Mouse (Mus musculus): Measurements from ENCODE around the gene Spef1.
A peak's percentile ranks its signal among the peaks of the same experiment; 100 is the strongest.
"Not testable (repeated sequence)": the region's sequence is repeated elsewhere in the genome, so short reads cannot be mapped to it uniquely, and the experiment has no call there.

The Spef1 gene

DNA sequence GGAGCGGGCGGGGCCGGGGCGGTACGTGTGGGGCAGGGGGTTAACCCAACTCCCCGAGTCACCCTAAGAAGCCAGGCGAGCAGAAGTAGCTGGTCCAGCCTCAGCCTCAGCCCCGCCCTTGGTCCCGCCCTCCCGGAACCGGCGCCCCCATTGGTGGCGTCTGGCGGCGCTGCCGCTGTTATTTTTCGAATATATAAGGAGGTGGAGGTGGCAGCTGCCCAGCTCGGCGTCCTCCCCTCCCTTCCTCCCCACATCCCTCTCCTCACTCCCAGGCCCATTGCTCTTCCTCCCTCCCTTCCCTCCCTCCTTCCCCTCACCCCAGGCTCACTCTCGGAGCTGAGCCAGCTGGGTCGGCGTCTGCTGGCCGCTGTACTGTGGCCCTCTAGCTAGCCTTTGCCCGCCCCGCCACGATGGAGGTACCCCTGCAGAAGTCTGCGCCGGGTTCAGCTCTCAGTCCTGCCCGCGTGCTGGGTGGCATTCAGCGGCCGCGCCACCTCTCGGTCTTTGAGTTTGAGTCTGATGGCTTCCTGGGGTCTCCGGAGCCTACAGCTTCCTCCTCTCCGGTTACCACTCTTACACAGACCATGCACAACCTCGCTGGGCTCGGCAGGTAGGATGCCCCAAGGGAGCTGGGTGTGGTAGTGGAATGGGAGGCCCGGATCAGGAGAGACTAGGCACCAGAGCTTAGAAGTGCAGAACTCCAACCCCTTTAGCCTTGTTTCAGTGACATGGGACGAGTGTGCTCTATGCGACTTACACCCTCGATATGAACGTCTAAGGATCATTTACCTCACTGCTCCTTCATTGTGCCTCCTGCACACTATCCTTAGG lies at the start of gene Spef1, which contains the start of gene Cdc25b:
Gene Spef1, minus strand, starts transcription at position 512 of the 831 bp plus-strand sequence.
Gene Cdc25b, plus strand, starts transcription at position 179 of the 831 bp plus-strand sequence.
- peak; percentile 82 to 87 for DNase-seq

DNA sequence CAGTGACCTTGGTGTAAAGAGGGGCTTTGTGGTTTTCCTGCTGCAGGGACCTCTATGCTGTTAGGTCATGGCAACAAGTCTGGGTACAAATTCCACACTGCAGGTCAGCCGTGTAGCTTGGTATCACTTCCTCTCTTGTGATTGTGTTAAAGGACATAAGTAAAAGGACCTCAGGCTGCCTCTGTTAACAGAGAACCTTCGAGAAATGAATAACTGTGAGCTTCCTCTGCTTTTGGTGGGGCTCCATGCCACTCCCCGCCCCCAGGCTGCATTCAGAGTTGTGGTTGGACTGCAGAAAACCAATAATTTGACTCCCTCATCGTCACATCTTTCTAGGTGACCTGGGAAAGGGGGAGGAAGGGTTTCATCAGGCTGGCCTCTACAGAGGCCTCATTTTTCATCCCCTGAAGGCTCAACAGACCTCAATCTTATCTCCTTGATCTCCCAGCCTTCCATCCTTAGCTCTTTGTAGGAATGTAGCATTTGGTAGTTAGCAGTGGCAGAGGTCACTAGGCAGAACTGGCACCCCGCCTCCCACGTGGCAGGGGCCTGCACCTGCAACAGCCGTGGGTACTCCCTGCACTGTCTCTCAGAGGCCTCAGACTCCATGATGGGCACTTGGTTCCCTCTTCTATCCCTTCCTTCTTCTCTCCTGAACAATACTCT lies 48.0 kb upstream of the Spef1 start:
- no peak for DNase-seq

DNA sequence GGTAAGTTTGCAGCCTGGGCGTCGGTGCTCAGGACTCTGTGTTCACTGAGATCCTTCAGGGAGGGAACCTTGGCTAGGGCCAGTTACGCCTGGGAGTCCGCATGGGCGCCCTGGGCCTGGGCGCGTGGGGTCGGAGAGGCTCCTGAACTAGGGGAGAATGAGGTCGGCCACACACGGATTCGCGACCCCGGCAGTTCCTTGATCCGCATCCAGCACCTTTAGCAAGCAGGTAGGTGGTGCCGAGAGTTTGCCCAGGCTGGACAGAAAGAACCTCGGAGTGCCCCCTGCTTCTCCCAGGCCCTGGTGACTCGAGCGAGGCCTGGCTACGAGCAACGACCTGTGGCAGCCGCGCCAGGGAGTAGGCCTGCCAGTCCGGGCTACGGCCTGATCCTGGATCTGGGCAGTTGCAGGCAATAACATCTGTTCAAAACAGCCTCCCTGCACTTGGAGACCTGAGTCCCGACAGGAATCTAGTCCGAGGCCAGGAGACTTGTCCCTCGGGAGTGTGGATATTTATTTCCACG lies 47.1 kb upstream of the Spef1 start:
- no peak for DNase-seq

DNA sequence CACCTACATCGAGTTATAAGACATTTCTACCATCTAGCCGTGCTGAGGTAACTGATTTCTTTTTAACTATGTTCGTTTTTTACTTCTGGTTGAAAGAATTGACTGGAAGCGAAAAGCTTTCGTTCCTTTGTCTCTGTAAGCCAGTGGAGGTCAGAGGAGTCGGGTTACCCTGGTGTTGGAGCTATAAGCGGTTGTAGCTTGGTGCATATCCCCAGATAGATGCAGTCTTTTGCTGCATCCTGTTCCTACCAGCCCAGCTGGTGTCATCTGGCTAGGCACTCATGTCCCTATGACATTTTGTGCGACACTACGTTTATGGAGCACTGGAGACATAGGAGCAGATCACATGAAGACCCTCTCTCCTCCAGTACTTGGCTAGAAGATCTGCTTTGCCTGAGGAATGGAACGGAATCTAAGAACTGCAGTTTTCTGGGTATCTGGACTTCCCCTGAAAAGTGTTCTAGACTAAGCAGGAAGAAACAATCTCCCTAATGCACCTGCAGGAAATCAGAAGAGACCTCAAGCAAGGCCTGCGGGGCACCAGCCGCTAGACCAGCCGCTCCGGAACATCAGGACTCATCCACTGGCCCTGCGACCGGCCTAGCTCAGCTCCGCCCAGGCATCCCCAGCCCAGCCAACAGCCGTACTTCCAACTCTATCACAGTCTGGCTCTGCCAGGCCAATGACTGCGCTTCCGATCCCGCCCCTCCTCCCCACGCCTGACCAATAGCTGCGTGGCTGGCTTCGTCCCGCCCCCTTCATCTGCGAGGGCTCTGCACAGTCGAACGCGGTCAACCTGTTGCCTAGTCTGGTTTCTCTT lies 46.4 kb upstream of the Spef1 start, which contains the start of gene Mavs:
Gene Mavs, plus strand, starts transcription at position 757 of the 820 bp plus-strand sequence.
- peak; percentile 92 to 97 for DNase-seq

DNA sequence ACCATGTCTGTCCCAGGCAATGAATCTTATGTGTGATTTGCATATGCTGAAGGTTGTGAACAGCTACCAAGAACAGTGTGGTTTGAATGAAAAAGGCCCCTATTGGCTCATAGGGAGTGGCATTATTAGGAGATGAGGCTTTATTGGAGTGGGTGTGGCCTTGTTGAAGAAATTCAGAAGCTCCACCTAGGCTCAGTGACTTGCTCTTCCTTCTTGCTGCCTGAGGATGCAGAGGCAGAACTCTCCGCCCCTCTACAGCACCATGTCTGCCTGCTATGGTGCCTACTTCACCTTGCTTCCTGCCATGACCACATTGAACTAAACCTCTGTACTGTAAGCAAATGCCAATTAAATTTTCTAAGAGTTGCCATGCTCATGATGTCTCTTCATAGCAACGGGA lies 45.5 kb upstream of the Spef1 start:
- DNase-seq = no peak

DNA sequence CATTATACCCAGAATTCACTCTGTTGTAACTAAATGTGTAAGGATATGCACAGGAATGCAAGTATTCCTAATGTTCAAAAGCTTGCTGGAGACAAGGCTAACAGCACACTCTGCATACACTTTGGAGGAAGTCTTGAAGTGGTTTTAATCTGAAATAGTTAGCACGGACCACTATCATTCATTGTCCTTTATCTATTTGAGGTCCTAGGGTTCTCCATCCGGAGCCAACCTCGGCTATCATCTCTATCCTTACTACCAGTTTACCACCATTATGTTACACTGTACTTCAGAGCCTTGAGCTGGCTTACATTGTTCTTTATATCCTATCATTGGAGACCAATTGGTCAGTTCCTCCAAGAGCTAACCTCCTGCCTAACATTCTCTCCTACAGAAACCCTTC lies 40.2 kb upstream of the Spef1 start:
- DNase-seq = no peak

DNA sequence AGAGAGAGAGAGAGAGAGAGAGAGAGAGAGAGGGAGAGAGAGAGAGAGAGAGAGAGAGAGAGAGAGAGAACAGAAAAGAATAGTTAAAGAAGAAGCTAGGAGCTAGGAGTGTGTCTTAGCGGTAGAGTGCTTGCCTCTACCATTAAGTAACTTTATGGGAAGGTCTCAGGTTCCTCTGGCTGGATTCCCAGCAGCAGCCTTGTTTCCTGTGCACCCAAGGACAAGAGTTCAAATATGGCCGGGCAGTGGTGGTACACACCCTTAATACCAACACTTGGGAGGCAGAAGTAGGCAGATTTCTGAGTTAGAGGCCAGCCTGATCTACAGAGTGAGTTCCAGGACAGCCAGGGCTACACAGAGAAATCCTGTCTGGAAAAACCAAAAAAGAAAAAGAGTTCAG lies 39.6 kb upstream of the Spef1 start:
- not testable (repeated sequence) for DNase-seq

DNA sequence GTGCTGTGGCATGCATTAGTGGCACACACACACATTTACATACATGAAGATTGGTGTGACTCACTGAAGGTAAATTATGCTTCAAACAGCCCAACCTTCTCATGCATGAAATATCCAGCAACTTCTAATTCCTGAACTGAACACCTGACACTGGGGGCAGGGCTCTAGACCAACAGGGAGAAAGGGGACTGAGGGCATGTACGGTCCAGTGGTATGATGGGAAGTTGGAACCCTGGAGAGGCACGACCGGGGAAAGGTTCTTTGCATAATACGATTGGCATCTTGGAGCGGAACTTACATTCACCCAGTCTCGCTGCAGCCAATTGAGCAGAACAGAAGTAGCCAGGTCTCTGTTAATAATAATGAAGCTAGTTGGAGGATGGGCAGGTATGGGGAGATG lies 38.1 kb upstream of the Spef1 start:
- DNase-seq = no peak

DNA sequence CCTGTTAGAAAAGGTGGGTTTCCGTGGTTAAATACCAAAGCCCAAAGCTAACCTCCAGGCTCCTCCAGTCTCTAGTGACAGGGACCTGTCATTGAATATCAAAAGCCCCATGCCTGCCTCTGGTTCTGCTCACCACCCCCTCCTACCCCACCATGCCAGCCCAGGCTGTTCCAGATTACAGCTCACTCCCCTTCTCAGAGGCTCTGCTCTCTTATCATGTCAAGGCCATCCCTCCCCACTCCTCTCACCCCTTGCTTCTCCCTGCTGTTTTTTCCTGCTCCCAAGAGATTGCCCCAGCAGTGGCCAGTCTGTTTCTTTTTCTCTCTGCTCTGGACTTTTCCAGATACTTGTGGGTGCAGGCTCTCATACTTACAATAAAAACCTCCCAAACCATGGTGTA lies 36.5 kb upstream of the Spef1 start:
- DNase-seq = no peak

DNA sequence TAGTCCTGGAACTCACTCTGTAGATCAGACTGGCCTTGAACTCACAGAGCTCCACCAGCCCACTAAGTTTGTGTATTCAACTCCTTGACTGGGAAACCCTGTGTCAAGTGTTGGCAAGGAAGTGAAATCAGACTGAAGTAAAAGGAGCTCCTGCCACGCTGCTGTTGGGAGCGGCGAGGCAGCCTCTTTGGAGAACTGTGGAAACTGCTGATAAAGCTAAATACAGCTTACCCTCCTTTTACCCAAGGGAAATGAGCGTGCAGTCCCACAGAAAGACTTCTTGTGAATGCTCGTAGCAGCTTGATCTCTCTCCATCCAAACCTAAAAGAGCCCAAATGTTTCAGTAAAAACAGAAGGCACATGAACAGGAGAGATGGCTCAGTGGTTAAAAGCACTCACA lies 35.5 kb upstream of the Spef1 start:
- DNase-seq = no peak

DNA sequence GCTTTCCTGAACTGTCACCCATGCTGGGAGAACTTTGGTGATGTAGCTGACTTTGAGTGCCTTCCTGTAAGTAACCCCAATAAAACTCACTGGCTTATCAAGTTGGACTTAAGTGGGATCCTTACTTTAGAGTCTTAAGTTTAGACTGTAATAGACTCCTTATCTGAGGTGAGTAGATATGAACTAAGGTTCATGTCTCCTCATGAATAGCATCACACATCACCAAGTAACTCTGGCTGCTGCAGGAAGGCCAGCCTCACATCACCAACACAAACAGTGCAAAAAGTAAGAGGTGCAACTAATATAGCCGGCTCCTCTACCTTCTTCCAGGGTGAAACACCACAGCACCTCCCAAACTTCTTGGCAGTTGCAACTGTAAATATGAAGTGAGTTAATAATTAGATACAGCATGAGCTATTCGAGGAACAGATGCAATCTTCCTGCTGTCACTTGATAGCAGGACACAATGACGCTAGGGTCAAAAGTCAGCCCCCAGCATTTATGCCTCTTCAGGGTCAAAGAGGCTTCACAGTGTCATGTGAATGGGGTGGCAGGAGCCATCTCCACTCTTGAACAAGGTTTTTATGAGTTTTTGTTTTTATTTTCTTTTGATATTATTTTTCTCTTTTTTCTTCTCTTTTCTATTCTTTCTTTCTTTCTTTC lies 34.9 kb upstream of the Spef1 start:
- DNase-seq = no peak

DNA sequence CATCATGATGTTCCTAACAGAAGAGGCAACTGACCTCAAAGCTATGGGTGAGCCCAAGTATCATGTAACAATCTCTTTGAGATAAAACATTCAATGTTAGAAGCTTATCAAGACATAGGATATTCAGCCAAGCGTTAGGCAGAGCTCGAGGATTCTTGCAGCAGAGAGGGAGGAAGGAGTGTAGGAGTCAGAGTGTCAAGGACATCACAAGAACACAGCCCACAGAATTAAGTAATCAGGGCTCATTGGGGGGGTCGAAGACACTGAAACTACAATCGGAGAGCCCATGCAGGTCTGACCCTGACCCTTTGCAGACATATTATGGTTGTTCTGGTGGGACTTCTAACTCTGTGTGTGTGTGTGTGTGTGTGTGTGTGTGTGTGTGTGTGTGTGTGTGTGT lies 32.9 kb upstream of the Spef1 start:
- no peak for DNase-seq

DNA sequence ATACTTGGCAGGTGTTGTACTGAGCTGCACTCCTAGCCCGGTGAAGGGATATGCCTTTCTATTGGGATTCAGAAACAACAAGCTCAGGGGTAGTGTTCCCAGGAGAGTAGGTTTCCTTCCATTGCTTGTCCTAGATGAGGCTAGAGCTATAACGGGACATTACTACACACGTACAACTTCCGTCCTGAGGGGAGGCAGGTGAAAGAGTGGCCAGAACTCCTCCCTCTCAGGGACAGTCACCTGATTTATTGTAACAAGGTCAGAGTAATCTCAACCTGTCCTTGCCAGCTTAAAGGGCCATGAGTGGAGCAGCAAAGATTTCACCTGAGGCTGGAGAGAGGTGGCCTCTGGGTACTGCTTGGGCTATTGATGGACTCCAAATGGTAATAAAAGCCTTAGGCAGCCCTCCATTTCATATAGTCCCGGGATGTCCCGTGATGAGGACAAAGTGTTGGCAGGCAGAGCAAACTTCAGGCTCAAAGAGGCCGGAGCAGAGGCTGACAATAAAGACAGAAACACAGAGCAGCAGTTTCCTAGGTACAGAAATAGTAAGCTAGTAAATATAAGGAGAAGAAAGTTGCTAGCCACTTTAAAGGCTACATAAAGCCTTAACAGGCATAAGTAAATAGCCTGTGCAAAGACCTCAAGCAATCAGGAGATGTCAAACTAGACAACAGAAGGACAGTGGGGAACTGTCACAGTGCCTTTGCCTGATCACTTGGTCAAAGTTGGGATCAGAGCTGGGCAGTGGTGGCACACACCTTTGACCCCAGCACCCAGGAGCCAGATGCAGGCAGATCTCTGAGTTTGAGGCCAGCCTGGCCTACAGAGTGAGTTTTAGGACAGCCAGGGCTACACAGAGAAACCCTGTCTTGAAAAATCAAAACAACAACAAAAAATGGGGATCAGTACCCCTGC lies 29.1 kb upstream of the Spef1 start:
- DNase-seq = no peak

DNA sequence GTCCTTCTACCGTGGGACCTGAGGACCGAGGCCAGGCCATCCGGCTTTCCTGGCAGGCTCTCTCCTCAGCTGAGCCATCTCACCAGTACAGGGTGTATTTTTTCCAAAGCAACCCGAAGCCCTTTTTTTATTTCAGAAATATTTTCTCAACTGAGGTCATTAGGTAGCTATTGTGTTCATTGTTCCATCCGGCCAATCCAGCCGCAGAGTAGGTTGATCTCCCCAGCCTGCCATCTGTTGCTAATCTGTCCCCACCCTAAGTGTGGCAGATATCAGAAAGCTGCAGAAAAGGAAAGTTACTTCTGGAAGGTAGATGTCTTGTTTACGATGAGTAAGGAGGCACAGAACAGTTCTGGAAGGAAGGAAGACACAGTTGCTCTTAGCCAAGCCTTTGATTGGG lies 26.7 kb upstream of the Spef1 start:
- no peak for DNase-seq

DNA sequence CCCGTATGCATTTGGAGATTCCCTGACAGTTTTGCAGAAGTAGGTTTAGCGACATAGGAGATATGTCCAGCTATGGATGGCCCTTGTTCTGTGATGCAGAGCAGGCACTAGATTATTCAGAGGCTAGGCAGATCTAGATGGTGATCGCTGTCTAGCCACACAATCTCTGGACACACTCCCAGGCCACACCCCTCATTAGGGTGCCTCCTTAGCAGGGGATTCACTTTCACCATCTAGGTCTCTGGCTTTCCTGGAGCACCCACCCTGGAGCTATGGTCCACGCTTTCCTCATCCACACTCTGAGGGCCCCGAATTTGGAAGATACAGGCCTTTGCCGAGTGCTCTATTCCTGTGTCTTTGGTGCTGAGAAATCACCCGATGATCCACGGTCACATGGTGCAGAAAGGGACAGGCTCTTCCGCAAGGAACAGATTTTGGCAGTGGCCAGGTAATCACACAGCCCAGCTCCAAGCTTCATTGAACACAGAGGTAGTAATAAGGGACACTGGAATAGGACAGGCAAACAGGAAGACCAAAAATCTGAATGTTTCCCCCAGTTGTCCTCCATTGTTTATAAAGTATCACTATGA lies 24.0 kb upstream of the Spef1 start:
- DNase-seq = peak; percentile 47 to 49

DNA sequence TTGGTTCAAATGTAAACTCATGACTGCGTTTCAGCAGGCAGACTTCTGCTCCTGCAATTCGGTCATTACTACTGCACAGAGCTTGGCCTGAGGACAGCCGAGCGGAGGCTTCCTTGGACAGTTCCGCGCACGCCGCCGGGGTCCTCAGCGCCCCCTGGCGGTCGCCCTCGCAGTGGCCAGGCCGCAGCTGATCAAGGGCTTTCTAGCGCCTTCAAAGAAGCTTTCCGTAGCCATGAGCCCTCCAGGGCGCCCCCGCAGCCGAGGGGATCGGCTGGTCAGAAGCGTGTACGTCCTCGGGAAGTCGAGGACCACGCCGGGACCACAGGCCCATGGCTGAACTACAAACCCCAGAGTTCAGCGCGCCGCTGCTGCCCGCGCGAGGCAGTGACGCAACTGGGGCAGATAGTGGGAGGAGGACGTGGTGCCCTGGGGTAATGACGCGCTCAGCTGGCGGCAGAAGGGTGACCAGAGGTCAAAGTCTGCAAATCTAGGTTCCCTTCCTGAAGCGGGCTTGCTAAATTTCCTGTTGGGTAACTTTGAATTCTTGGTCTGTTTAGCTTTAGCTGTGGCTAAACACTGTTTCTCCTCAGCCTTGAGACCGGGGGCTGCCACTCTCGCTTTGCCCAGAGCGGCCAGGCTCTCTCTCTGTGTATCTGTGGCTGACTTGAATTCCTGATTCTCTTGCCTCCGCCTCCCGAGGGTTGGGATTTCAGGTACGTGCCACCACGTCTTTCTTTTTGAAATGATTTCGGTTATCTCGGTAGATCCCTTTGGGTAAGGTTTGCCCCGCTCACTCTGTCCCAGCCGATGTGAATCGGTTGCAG lies 23.1 kb upstream of the Spef1 start:
- DNase-seq = peak; percentile 96 to 97

DNA sequence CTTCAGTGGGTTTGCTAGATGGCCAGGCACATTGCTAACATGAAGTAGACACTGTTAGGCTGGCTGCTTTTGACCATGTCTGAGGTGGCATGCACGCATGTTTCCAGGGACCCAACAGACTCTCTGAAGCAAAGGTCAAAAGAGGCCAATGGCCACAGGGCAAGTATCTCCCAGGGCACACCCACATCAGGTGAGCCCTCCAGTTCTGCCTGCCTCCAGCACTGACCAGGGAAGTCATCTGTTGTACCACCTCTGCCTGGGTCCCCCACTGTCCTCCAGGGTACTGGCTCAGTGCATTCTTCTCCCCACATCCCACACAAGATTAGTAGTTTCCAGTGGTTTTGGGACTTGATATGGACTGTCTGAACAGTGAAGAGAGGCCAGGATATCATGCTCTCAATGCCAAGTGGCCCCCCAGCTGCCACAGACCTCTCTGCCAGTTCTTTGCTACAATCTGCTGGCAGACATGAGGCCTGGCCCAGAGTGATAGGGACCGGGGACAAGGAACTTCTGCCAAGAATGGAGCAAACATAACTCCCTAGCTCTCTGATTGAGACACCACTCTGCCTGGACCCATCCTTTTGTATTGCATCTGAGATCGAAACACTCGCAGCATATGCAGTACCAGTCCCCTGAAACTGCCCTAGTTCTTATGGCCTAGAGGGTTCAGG lies 22.2 kb upstream of the Spef1 start:
- peak; percentile 18 to 19 for DNase-seq

DNA sequence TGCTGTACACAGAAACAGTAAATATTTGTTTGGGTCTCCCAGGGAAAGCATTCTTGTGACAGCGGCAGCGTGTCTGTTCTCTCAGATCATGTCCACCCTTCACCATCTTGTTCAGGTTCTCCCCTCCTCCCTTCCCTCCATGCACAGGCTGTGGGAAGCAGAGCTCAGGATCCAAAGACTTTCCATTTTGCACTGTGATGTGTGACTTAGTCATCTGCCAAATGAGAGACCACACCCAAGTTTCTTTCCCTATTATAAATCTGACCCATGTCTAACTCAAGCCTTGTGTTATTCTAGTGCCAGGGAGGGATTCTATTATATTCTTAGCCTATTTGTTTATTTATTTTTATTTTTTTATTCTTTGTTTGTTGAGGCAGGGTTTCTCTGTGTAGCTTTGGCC lies 21.3 kb upstream of the Spef1 start:
- no peak for DNase-seq

DNA sequence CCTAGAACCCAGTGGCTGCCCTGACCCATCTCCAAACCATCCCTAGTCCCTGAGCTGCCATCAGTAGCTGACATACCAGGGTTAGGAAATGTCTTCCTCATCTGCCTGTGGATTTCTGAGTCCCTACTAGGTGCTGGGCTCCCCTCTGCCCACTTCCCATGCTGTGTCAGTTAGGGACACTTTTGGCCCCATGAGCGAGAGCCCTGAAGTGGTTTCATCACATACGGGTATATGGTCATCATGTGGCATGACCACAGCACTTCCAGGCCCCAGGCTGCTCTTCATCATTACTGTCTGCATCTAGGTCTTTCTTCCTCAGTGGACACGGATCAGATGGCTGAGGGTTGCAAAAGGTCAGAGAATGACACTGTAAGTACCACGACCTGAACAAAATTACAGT lies 19.7 kb upstream of the Spef1 start, which contains the start of gene Ap5s1:
Gene Ap5s1, plus strand, starts transcription at position 301 of the 400 bp plus-strand sequence.
- no peak for DNase-seq
